Mouse (Mus musculus) G1E-ER4 (cell line): ENCODE data around the gene Klf5. TPM values are rescaled to one million over a fixed set of nuclear protein-coding genes. Genes with fewer than 3 reads are reported as not detected.

ENCODE experiments used
- GATA1 ChIP-seq: IDR thresholded peaks from one replicate; pipeline ENCODE4 v1.8.0; 2012; ENCODE audit warnings: low read length, inconsistent platforms
- polyA plus RNA-seq: library from polyadenylated mRNA; stranded (reverse); fragments of >175 nt; gene quantifications from 2 replicates; pipeline ENCODE4 v1.2.3, GENCODE M21; 2012

Klf5 gene
- polyA plus RNA-seq, 1 experiment: not detected

DNA sequence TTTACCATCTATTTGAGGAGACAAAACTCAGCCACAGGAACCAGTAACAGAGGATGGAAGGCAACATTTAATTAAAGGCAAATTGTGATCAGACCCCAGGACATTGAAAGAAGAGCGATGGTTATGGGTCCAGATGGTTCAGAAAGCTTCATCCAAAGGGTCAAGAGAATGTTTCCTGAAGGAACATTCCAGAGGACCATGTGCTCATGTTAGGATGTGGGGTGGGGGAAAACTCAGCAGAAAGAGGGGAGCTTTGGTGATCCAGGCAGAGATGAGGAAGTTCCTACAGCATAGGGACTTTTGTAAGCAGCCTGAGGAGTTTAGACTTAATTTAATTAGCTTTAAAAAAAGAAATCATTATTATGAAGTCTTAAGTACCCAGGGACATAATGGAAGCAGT, 42.2 kb downstream of the Klf5 start:
- TF ChIP-seq GATA1: no peak

DNA sequence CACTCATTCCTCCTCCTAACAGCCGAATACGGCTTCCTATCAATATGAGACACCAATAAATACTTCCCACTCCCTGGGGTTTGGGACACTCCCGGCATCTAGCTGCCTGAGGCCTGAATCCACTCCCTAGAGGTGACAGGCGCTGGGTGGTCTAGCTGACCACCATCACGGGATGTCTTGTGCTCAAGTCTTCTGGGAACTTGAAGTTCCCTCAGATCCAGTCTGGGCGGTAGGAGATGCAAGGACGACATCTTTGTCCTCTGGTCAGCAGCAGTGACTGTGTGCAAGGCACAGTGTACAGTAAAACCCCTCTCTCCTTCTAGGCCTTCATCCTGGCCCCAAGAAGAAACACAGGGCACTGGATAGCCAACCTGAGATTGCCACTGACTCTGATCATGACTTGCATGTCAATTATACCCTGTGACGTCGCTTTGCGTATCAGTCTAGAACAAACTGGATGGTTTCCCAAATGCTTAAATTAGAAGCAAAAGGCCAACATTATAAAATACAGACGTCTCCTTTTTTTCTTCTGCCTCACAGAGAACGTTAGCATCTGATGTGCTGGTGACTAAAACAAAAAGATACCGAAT, 49.8 kb downstream of the Klf5 start:
- no peak for TF ChIP-seq GATA1

GRCm38 (mm10) chr14:99349606-99350005, 51.1 kb downstream of the Klf5 start:
- TF ChIP-seq GATA1: no peak

DNA sequence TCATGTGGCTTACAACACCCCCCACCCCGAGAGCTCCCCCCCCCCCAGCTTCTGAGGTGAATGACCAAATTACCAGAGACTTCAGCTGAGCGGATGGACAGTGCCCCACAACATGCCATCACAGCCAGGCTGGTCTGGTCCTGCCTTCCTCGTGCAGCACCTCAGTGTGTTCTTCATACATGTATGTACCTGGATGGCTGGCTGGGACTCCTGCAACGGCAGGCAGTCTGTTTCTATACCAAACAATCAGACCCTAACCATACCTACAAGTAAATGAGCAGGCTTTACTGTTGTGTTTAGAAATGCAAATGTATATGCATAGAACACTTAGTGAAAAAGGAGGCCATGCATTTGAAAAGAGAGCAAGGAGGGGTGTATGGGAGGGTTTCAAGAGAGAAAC, 54.5 kb downstream of the Klf5 start:
- TF ChIP-seq GATA1: no peak

GRCm38 (mm10) chr14:99354046-99354445, 55.6 kb downstream of the Klf5 start:
- TF ChIP-seq GATA1: no peak

GRCm38 (mm10) chr14:99354761-99355609, 56.5 kb downstream of the Klf5 start:
- no peak for TF ChIP-seq GATA1

- no peak for TF ChIP-seq GATA1
Measured at GRCm38 (mm10) chr14:99355610-99355870, 57.0 kb downstream of the Klf5 start.

GRCm38 (mm10) chr14:99362956-99363355, 64.5 kb downstream of the Klf5 start:
- no peak for TF ChIP-seq GATA1

DNA sequence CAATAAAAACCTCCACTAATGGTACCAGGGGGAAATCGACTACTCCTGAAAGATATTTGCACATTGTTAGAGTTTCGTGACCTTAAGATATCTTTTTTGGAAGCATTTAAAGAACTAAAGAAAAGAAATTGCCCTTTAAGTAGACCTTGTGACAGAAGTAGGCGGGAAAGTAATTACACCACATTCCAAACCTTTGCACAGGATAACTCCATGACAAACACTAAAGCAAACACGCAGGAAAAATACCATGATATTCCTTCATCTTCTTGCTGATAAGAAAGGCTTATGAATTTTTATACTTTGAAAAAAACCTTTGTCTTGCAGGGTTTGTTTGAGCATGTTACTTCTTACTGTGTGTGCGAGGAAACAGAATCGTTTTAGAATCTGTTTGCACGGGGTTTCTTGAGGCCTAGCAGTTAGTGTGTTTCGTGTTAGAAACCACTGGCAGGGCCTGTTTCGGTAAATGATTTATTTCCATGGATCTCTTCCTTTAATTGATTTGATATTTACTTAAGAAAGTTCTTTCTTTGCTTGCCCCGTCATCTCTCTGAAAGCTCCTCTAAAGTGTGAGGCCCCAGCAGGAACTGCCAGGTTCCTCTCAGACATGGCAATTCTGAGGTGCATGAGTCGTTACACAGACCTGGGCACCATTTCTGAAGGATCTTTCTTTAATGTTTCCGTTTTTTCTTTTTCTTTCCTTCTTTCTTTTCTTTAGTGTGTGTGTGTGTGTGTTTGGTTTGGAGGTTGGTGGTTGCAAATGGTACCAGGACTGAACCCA, 65.7 kb downstream of the Klf5 start:
- TF ChIP-seq GATA1: no peak

Other genes with a start within 250 kb of the Klf5 start
- 0.71 and 0.81 TPM in 2 replicates for gene Pibf1, start 199.3 kb upstream of the Klf5 start, polyA plus RNA-seq
- 33.0 and 42.3 TPM in 2 replicates for gene Dis3, start 198.9 kb upstream of the Klf5 start, polyA plus RNA-seq